Comparison of ENCODE assay signal across 32 mouse cellular contexts in the genomic region with DNA sequence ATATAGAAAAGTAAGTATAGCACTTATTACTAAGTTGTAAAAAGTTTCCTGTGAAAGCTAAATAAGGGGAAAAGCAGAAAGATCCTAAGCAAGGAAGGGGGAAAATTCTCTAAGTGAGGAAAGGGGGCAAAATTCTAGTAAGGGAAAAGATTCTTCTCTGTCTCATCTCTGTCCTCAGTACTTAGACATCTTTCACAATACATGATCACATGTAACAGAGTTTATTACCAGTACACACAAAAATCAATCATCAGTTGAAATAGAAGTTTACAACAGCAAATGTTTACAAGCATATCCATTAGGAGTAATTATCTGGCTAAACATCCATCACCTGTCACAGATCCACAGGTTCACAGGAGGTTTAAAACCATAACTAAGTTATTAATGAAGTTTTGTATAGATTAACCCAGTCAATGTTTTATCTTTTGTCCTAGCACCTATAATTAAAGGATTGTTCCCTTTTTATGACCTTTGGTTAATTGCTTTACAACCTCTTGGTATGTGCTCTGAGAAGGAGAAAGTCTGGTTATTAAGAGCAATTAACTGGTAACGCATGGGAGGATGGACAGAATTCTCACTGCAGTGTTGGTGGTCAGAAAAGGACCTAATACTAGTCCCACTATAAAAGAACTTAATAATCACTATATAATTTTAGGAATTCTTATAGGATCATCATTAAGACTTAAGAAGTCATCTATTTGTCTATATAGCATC.
"Had no signal": no experiment of that assay in that cellular context is flagged by ENCODE, and none has a peak within 500 bp of the region (broad histone marks: within the 10 kb centered on the region; RNA-seq: fewer than 3 reads in every experiment).

No protein-coding gene starts in this region.

- ATAC-seq: hindbrain, embryonic 16.5 days; hindbrain, postnatal 0 days; inflammation-experienced regulatory T-cells, adult 6 months had no signal

- H3K27me3 ChIP-seq: heart, embryonic 12.5 days; heart, embryonic 13.5 days; heart, embryonic 15.5 days; hindbrain, embryonic 12.5 days; hindbrain, embryonic 13.5 days; hindbrain, embryonic 15.5 days; kidney, embryonic 15.5 days had no signal

- H3K4me2 ChIP-seq: heart, embryonic 11.5 days; heart, embryonic 12.5 days; heart, embryonic 13.5 days; heart, embryonic 15.5 days; hindbrain, embryonic 12.5 days; hindbrain, embryonic 13.5 days; hindbrain, embryonic 14.5 days; hindbrain, embryonic 15.5 days; kidney, embryonic 15.5 days had no signal

- H3K9me3 ChIP-seq: heart, embryonic 10.5 days; heart, embryonic 12.5 days; heart, embryonic 15.5 days; hindbrain, embryonic 10.5 days; hindbrain, embryonic 12.5 days; hindbrain, embryonic 13.5 days; hindbrain, embryonic 15.5 days; kidney, embryonic 15.5 days had no signal

- H3K4me1 ChIP-seq: heart, embryonic 10.5 days; heart, embryonic 12.5 days; heart, embryonic 13.5 days; heart, embryonic 15.5 days; hindbrain, embryonic 10.5 days; hindbrain, embryonic 12.5 days; hindbrain, embryonic 13.5 days; hindbrain, embryonic 15.5 days; kidney, embryonic 15.5 days had no signal

- H3K36me3 ChIP-seq: heart, embryonic 10.5 days; heart, embryonic 12.5 days; heart, embryonic 13.5 days; heart, embryonic 15.5 days; hindbrain, embryonic 10.5 days; hindbrain, embryonic 12.5 days; hindbrain, embryonic 13.5 days; hindbrain, embryonic 15.5 days; kidney, embryonic 15.5 days had no signal

- H3K27ac ChIP-seq: heart, embryonic 10.5 days; heart, embryonic 13.5 days; heart, embryonic 15.5 days; hindbrain, embryonic 10.5 days; hindbrain, embryonic 12.5 days; hindbrain, embryonic 13.5 days; hindbrain, embryonic 14.5 days; hindbrain, embryonic 15.5 days; hindbrain, postnatal 0 days; kidney, embryonic 15.5 days; kidney, postnatal 0 days; layer of hippocampus, adult 2 months; left cerebral cortex, adult 2 months had no signal

- H3K9ac ChIP-seq: heart, embryonic 12.5 days; heart, embryonic 13.5 days; heart, embryonic 15.5 days; hindbrain, embryonic 12.5 days; hindbrain, embryonic 13.5 days; hindbrain, embryonic 14.5 days; hindbrain, embryonic 15.5 days; kidney, embryonic 15.5 days had no signal

- H3K4me3 ChIP-seq: heart, embryonic 10.5 days; heart, embryonic 12.5 days; heart, embryonic 13.5 days; heart, embryonic 15.5 days; hindbrain, embryonic 10.5 days; hindbrain, embryonic 12.5 days; hindbrain, embryonic 13.5 days; hindbrain, embryonic 15.5 days; kidney, embryonic 15.5 days; layer of hippocampus, adult 2 months; left cerebral cortex, adult 2 months had no signal

- DNase-seq: heart, postnatal 10 days; heart, postnatal 14 days; heart, postnatal 36 days; heart, postnatal 4 days; kidney, adult 11 months; kidney, adult 2 months; kidney, adult 8-10 months; kidney, adult 9 months; kidney, postnatal 10 days; kidney, postnatal 14 days; kidney, postnatal 25 days; kidney, postnatal 36 days; kidney, postnatal 4 days; layer of hippocampus, adult 9-11 months; layer of hippocampus, postnatal 36 days had no signal
